In genomic region chr1:82220673-82221396, GRCm38 (mm10) we compare ENCODE assay signal across 15 mouse cellular contexts. TPM values are rescaled to one million over a fixed set of nuclear protein-coding genes. Genes with fewer than 3 reads are reported as not detected.
DNase-seq lines count a peak whose midpoint lies in the region; ATAC-seq and TF ChIP-seq lines count a peak whose summit lies in the region.
"Had no signal": no experiment of that assay in that cellular context is flagged by ENCODE, and none has a peak within 500 bp of the region (broad histone marks: within the 10 kb centered on the region; RNA-seq: fewer than 3 reads in every experiment).

No protein-coding gene starts in this region.

- peak overlapping the region; percentile 32; the same call in 1 of the 2 replicates for H3K27ac ChIP-seq in heart, embryonic 15.5 days
- H3K27ac ChIP-seq in midbrain, embryonic 10.5 days (replicated peaks), result peak overlapping the region; percentile 47
- H3K27ac ChIP-seq in midbrain, embryonic 16.5 days (ENCODE audit: low read length), result no peak overlapping the region
- no peak overlapping the region for H3K27ac ChIP-seq in limb, embryonic 14.5 days (replicated peaks; ENCODE audit: low read depth, low read length)
- H3K27ac ChIP-seq: liver, embryonic 13.5 days had no signal

- H3K4me1 ChIP-seq in heart, embryonic 15.5 days (replicated peaks), result peaks cover 12% of the 10 kb centered on the region
- peaks cover 11% of the 10 kb centered on the region for H3K4me1 ChIP-seq in midbrain, embryonic 10.5 days
- no peaks in the 10 kb centered on the region for H3K4me1 ChIP-seq in midbrain, embryonic 16.5 days (ENCODE audit: control insufficient read depth, insufficient read depth, low read length)
- peaks cover 8% of the 10 kb centered on the region; the same call in 1 of the 2 replicates for H3K4me1 ChIP-seq in limb, embryonic 14.5 days (ENCODE audit: control insufficient read depth, insufficient read depth, low read length)

- H3K9ac ChIP-seq in heart, embryonic 15.5 days, result no peak overlapping the region
- no peak overlapping the region for H3K9ac ChIP-seq in midbrain, embryonic 16.5 days (ENCODE audit: low read depth, low read length)
- no peak overlapping the region for H3K9ac ChIP-seq in limb, embryonic 14.5 days (ENCODE audit: low read depth, low read length, severe bottlenecking)
- H3K9ac ChIP-seq: liver, embryonic 13.5 days had no signal

- TF ChIP-seq POLR2A in limb, embryonic 14.5 days (IDR thresholded peaks at IDR 0.05; ENCODE audit: borderline replicate concordance, extremely low read depth, insufficient read depth, insufficient read length), result no peak

- 34% methylated on average over 12 of the region's 12 CpGs for WGBS in heart, embryonic 15.5 days
- 48% methylated on average over 12 of the region's 12 CpGs for WGBS in midbrain, embryonic 10.5 days
- 33% methylated on average over 12 of the region's 12 CpGs for WGBS in midbrain, embryonic 16.5 days
- WGBS in limb, embryonic 14.5 days, result 51% methylated on average over 12 of the region's 12 CpGs

- no peaks in the 10 kb centered on the region for H3K9me3 ChIP-seq in heart, embryonic 15.5 days (replicated peaks)
- no peaks in the 10 kb centered on the region for H3K9me3 ChIP-seq in midbrain, embryonic 10.5 days (replicated peaks)
- no peaks in the 10 kb centered on the region for H3K9me3 ChIP-seq in midbrain, embryonic 16.5 days (replicated peaks; ENCODE audit: control insufficient read depth, low read length, poor library complexity, severe bottlenecking)
- H3K9me3 ChIP-seq in limb, embryonic 14.5 days (ENCODE audit: control insufficient read depth, low read length), result no peaks in the 10 kb centered on the region
- H3K9me3 ChIP-seq: G1E; liver, embryonic 13.5 days had no signal

- H3K4me2 ChIP-seq in heart, embryonic 15.5 days, result peak overlapping the region; percentile 28; the same call in 1 of the 2 replicates
- no peak overlapping the region for H3K4me2 ChIP-seq in midbrain, embryonic 16.5 days (ENCODE audit: low read length)
- no peak overlapping the region for H3K4me2 ChIP-seq in limb, embryonic 14.5 days (replicated peaks; ENCODE audit: low read depth, low read length, severe bottlenecking)
- H3K4me2 ChIP-seq: liver, embryonic 13.5 days had no signal

- no peaks in the 10 kb centered on the region for H3K36me3 ChIP-seq in heart, embryonic 15.5 days
- H3K36me3 ChIP-seq in midbrain, embryonic 10.5 days, result no peaks in the 10 kb centered on the region
- no peaks in the 10 kb centered on the region for H3K36me3 ChIP-seq in midbrain, embryonic 16.5 days (ENCODE audit: control insufficient read depth, insufficient read depth, low read length)
- H3K36me3 ChIP-seq in limb, embryonic 14.5 days (ENCODE audit: control insufficient read depth, insufficient read depth, low read length), result no peaks in the 10 kb centered on the region
- H3K36me3 ChIP-seq: G1E; liver, embryonic 13.5 days had no signal

- no peaks in the 10 kb centered on the region for H3K27me3 ChIP-seq in heart, embryonic 15.5 days
- no peaks in the 10 kb centered on the region for H3K27me3 ChIP-seq in midbrain, embryonic 10.5 days (ENCODE audit: low read depth, poor library complexity, severe bottlenecking)
- no peaks in the 10 kb centered on the region for H3K27me3 ChIP-seq in midbrain, embryonic 16.5 days (ENCODE audit: control insufficient read depth, insufficient read depth, low read depth, low read length)
- no peaks in the 10 kb centered on the region for H3K27me3 ChIP-seq in limb, embryonic 14.5 days (ENCODE audit: control insufficient read depth, insufficient read depth, low read length)
- H3K27me3 ChIP-seq: liver, embryonic 13.5 days had no signal

- 0 out of 2 replicates have a peak, but pooled peaks have one; percentile 31 for ATAC-seq in heart, embryonic 15.5 days (replicated peaks; ENCODE audit: insufficient number of reproducible peaks, insufficient read depth, low FRiP score, low read depth)
- no peak for ATAC-seq in midbrain, embryonic 16.5 days
- ATAC-seq in limb, embryonic 14.5 days (ENCODE audit: low FRiP score, low read depth), result peak; percentile 65

- peak; percentile 26 for DNase-seq in embryo, embryonic 10 days (ENCODE audit: low spot score)
- DNase-seq in embryo, embryonic 9.5 days (ENCODE audit: extremely low spot score), result no peak
- DNase-seq in heart, adult 18-20 months, result no peak
- peak; percentile 17 for DNase-seq in midbrain, embryonic 10.5 days (ENCODE audit: low spot score)
- DNase-seq in limb, embryonic 14.5 days (ENCODE audit: low spot score), result no peak
- DNase-seq in spleen, postnatal 4 days (ENCODE audit: low spot score in 2 of 2), result no peak
- DNase-seq: kidney, postnatal 14 days; layer of hippocampus, postnatal 36 days; liver, embryonic 13.5 days had no signal

- H3K4me3 ChIP-seq in heart, embryonic 15.5 days, result no peak overlapping the region
- H3K4me3 ChIP-seq in midbrain, embryonic 10.5 days, result no peak overlapping the region
- H3K4me3 ChIP-seq in midbrain, embryonic 16.5 days (ENCODE audit: low read depth, low read length), result no peak overlapping the region
- H3K4me3 ChIP-seq in limb, embryonic 14.5 days (replicated peaks; ENCODE audit: low read length), result no peak overlapping the region
- H3K4me3 ChIP-seq: liver, embryonic 13.5 days had no signal

RNA-seq across cellular contexts. Expression of gene Gm9747, which starts 12.1 kb away (rescaled TPM):
- 27.1 and 29.3 TPM in 2 replicates for polyA plus RNA-seq in heart, embryonic 15.5 days (2015; fragmentation: Nextera tagmentation; extraction: Ambion mirVana)
- total RNA-seq in heart, adult 18-20 months (2021), result not detected
- 21.8 and 22.8 TPM in 2 replicates for polyA plus RNA-seq in midbrain, embryonic 10.5 days (2016; fragmentation: Nextera tagmentation; extraction: Ambion mirVana)
- polyA plus RNA-seq in midbrain, embryonic 16.5 days (2015; fragmentation: Nextera tagmentation; extraction: Ambion mirVana), result 24.8 and 26.0 TPM in 2 replicates
- polyA plus RNA-seq in limb, embryonic 14.5 days (2012; rRNA removed), result 0.15 and 0.19 TPM in 2 replicates
- 44.9 and 45.2 TPM in 2 replicates for polyA plus RNA-seq in limb, embryonic 14.5 days (2014; fragmentation: Nextera tagmentation; extraction: Ambion mirVana)
- total RNA-seq: layer of hippocampus, postnatal 36 days; neutrophil, adult 5-6 weeks had no signal
- polyA plus RNA-seq: cortical plate, adult 2 months; G1E; spleen, adult 2 months had no signal

Comparison
In these comparisons a context has a peak if more than half of its experiments do, and no peak if none do; other contexts are left out.
1. DNase-seq: peak in embryo, embryonic 10 days (single experiment) and midbrain, embryonic 10.5 days (single experiment); none in embryo, embryonic 9.5 days (single experiment), heart, adult 18-20 months (0 of 2), limb, embryonic 14.5 days (single experiment) and spleen, postnatal 4 days (0 of 2).
2. H3K27ac ChIP-seq: peak in heart, embryonic 15.5 days (single experiment) and midbrain, embryonic 10.5 days (single experiment); none in midbrain, embryonic 16.5 days (single experiment) and limb, embryonic 14.5 days (single experiment).